Mouse (Mus musculus) erythroblast, embryonic 14.5 days (primary cell): ENCODE results near the gene Paqr5.

ENCODE experiments used
- GATA1 ChIP-seq: IDR thresholded peaks from 2 replicates; pipeline ENCODE4 v1.6.1; 2012; ENCODE audit warnings: low read length, inconsistent platforms, mixed read lengths
- TAL1 ChIP-seq: IDR thresholded peaks from 3 replicates; pipeline ENCODE4 v1.6.1; 2012; ENCODE audit warnings: low read length, inconsistent platforms, mixed read lengths

GRCm38 (mm10) chr9:61967357-61967756, 59.3 kb downstream of the Paqr5 start:
- TF ChIP-seq GATA1 (no peak), TAL1 (no peak)
